Mouse (Mus musculus) granulocyte monocyte progenitor cell, adult 5-6 weeks (primary cell): Measurements from ENCODE around the gene Ripor1. TPM values are rescaled to one million over a fixed set of nuclear protein-coding genes. Genes with fewer than 3 reads are reported as not detected.

Experiments used
- total RNA-seq, 2 experiments: library from RNA; stranded (forward) in 1 of 2; stranded (reverse) in 1 of 2; fragments of 200-712, 200-1000 nt in 1 of 2; fragments of >200 nt in 1 of 2; fragmentation: Nextera tagmentation in 1 of 2; gene quantifications; 2 replicates each; pipeline ENCODE4 v1.2.3; 2014 to 2017

The Ripor1 gene
- total RNA-seq, 2 experiments from 2014 or later, result 10.1 to 55.3 TPM

Other genes starting within 250 kb of the Ripor1 start
- 0.47 TPM in 1 of 2 replicates, not detected in the other for gene Plekhg4, start 232.0 kb upstream of the Ripor1 start, total RNA-seq (2014; fragmentation: Nextera tagmentation)
- gene Plekhg4, start 232.0 kb upstream of the Ripor1 start, total RNA-seq (2017), result 0.09 TPM in 1 of 2 replicates, not detected in the other
- not detected in 2 replicates for gene Kctd19, start 191.8 kb upstream of the Ripor1 start, total RNA-seq (2014; fragmentation: Nextera tagmentation)
- not detected in 2 replicates for gene Kctd19, start 191.8 kb upstream of the Ripor1 start, total RNA-seq (2017)
- 0.36 TPM in 1 of 2 replicates, not detected in the other for gene Lrrc36, start 191.7 kb upstream of the Ripor1 start, total RNA-seq (2014; fragmentation: Nextera tagmentation)
- gene Lrrc36, start 191.7 kb upstream of the Ripor1 start, total RNA-seq (2017), result not detected in 2 replicates
- not detected in 2 replicates for gene Tppp3, start 133.7 kb upstream of the Ripor1 start, total RNA-seq (2014; fragmentation: Nextera tagmentation)
- not detected in 2 replicates for gene Tppp3, start 133.7 kb upstream of the Ripor1 start, total RNA-seq (2017)
- 1.8 and 10.4 TPM in 2 replicates for gene Zdhhc1, start 108.4 kb upstream of the Ripor1 start, total RNA-seq (2014; fragmentation: Nextera tagmentation)
- 3.6 and 4.6 TPM in 2 replicates for gene Zdhhc1, start 108.4 kb upstream of the Ripor1 start, total RNA-seq (2017)
- not detected in 2 replicates for gene Hsd11b2, start 86.5 kb upstream of the Ripor1 start, total RNA-seq (2014; fragmentation: Nextera tagmentation)
- not detected in 2 replicates for gene Hsd11b2, start 86.5 kb upstream of the Ripor1 start, total RNA-seq (2017)
- gene Atp6v0d1, start 39.2 kb upstream of the Ripor1 start, total RNA-seq (2014; fragmentation: Nextera tagmentation), result 112 and 132 TPM in 2 replicates
- 47.1 and 47.3 TPM in 2 replicates for gene Atp6v0d1, start 39.2 kb upstream of the Ripor1 start, total RNA-seq (2017)
- 104 and 105 TPM in 2 replicates for gene Ctcf, start 31.3 kb downstream of the Ripor1 start, total RNA-seq (2014; fragmentation: Nextera tagmentation)
- gene Ctcf, start 31.3 kb downstream of the Ripor1 start, total RNA-seq (2017), result 84.1 and 107 TPM in 2 replicates
- gene Agrp, start 32.1 kb downstream of the Ripor1 start, total RNA-seq (2014; fragmentation: Nextera tagmentation), result not detected in 2 replicates
- gene Agrp, start 32.1 kb downstream of the Ripor1 start, total RNA-seq (2017), result not detected in 2 replicates
- 3.4 and 6.3 TPM in 2 replicates for gene Carmil2, start 81.0 kb downstream of the Ripor1 start, total RNA-seq (2014; fragmentation: Nextera tagmentation)
- gene Carmil2, start 81.0 kb downstream of the Ripor1 start, total RNA-seq (2017), result 0.86 and 2.1 TPM in 2 replicates
- 52.2 and 56.5 TPM in 2 replicates for gene Acd, start 95.8 kb downstream of the Ripor1 start, total RNA-seq (2014; fragmentation: Nextera tagmentation)
- gene Acd, start 95.8 kb downstream of the Ripor1 start, total RNA-seq (2017), result 22.4 and 33.3 TPM in 2 replicates
- 7.0 and 13.9 TPM in 2 replicates for gene Pard6a, start 95.9 kb downstream of the Ripor1 start, total RNA-seq (2014; fragmentation: Nextera tagmentation)
- gene Pard6a, start 95.9 kb downstream of the Ripor1 start, total RNA-seq (2017), result 5.9 and 13.3 TPM in 2 replicates
- gene 4933405L10Rik, start 102.4 kb downstream of the Ripor1 start, total RNA-seq (2014; fragmentation: Nextera tagmentation), result not detected in 2 replicates
- not detected in 2 replicates for gene 4933405L10Rik, start 102.4 kb downstream of the Ripor1 start, total RNA-seq (2017)
- 20.0 and 35.2 TPM in 2 replicates for gene Enkd1, start 103.0 kb downstream of the Ripor1 start, total RNA-seq (2014; fragmentation: Nextera tagmentation)
- 14.5 and 16.2 TPM in 2 replicates for gene Enkd1, start 103.0 kb downstream of the Ripor1 start, total RNA-seq (2017)
- gene Gfod2, start 153.4 kb downstream of the Ripor1 start, total RNA-seq (2014; fragmentation: Nextera tagmentation), result 1.7 TPM in 1 of 2 replicates, not detected in the other
- 3.4 and 4.6 TPM in 2 replicates for gene Gfod2, start 153.4 kb downstream of the Ripor1 start, total RNA-seq (2017)
- 12.9 and 16.7 TPM in 2 replicates for gene Ranbp10, start 222.1 kb downstream of the Ripor1 start, total RNA-seq (2014; fragmentation: Nextera tagmentation)
- gene Ranbp10, start 222.1 kb downstream of the Ripor1 start, total RNA-seq (2017), result 7.2 and 8.3 TPM in 2 replicates
- not detected in 2 replicates for gene Tsnaxip1, start 222.5 kb downstream of the Ripor1 start, total RNA-seq (2014; fragmentation: Nextera tagmentation)
- not detected in 2 replicates for gene Tsnaxip1, start 222.5 kb downstream of the Ripor1 start, total RNA-seq (2017)
- 21.4 and 22.0 TPM in 2 replicates for gene Cenpt, start 248.0 kb downstream of the Ripor1 start, total RNA-seq (2014; fragmentation: Nextera tagmentation)
- gene Cenpt, start 248.0 kb downstream of the Ripor1 start, total RNA-seq (2017), result 9.9 and 10.0 TPM in 2 replicates
- gene Thap11, start 249.9 kb downstream of the Ripor1 start, total RNA-seq (2014; fragmentation: Nextera tagmentation), result 20.4 and 30.1 TPM in 2 replicates
- 29.9 and 36.8 TPM in 2 replicates for gene Thap11, start 249.9 kb downstream of the Ripor1 start, total RNA-seq (2017)